Mouse (Mus musculus) brain, embryonic 18.5 days (tissue): ENCODE data around the gene Ap5s1.

Experiments used
- DNase-seq: peaks from one replicate; pipeline ENCODE4 v3.0.0-alpha.2; 2012; ENCODE audit warnings: low read depth, low spot score

Gene Ap5s1

GRCm38 (mm10) chr2:131187602-131187922 is 19.3 kb upstream of the Ap5s1 start:
- no peak for DNase-seq

- DNase-seq, result no peak
These were observed 18.6 kb upstream of the Ap5s1 start for GRCm38 (mm10) chr2:131188311-131188710.

- no peak for DNase-seq
These were observed 17.2 kb upstream of the Ap5s1 start for GRCm38 (mm10) chr2:131189521-131190309.

- DNase-seq, result no peak
These were observed 16.4 kb upstream of the Ap5s1 start for GRCm38 (mm10) chr2:131190344-131191004.

GRCm38 (mm10) chr2:131191005-131191390 is 15.9 kb upstream of the Ap5s1 start:
- DNase-seq, result no peak

GRCm38 (mm10) chr2:131196606-131197316 is 10.1 kb upstream of the Ap5s1 start:
- no peak for DNase-seq

- no peak for DNase-seq
These were observed 6.2 kb upstream of the Ap5s1 start for GRCm38 (mm10) chr2:131200710-131201109.

- no peak for DNase-seq
These were observed 5.6 kb upstream of the Ap5s1 start for GRCm38 (mm10) chr2:131201262-131201661.

- DNase-seq, result no peak
These were observed 3.0 kb upstream of the Ap5s1 start for GRCm38 (mm10) chr2:131203816-131204409.

- DNase-seq, result no peak
These were observed 2.4 kb upstream of the Ap5s1 start for GRCm38 (mm10) chr2:131204410-131204981.

GRCm38 (mm10) chr2:131205521-131206182 is 1.2 kb upstream of the Ap5s1 start:
- no peak for DNase-seq

- no peak for DNase-seq
These were observed 1.5 kb downstream of the Ap5s1 start for GRCm38 (mm10) chr2:131208356-131208755.

GRCm38 (mm10) chr2:131209125-131209795 is 2.4 kb downstream of the Ap5s1 start:
- no peak for DNase-seq

- DNase-seq, result peak; percentile 84
These were observed 3.3 kb downstream of the Ap5s1 start for GRCm38 (mm10) chr2:131209969-131210792.

GRCm38 (mm10) chr2:131211026-131211615 is 4.2 kb downstream of the Ap5s1 start:
- no peak for DNase-seq

GRCm38 (mm10) chr2:131213773-131214172 is 6.9 kb downstream of the Ap5s1 start:
- DNase-seq, result no peak

GRCm38 (mm10) chr2:131215941-131216858 is 9.3 kb downstream of the Ap5s1 start:
- no peak for DNase-seq

GRCm38 (mm10) chr2:131220030-131220429 is 13.2 kb downstream of the Ap5s1 start:
- no peak for DNase-seq
